Mouse (Mus musculus) left cerebral cortex, adult 18-20 months (tissue): ENCODE measurements around the gene Thbs1. TPM values are rescaled to one million over a fixed set of nuclear protein-coding genes. Genes with fewer than 3 reads are reported as not detected.

Experiments used
- DNase-seq, 2 experiments: peaks; one replicate each; pipeline ENCODE4 v3.0.0; 2021 to 2022; ENCODE audit warnings: low spot score in 2 of 2, mixed read lengths in 1 of 2
- long read RNA-seq, 2 experiments: library from polyadenylated mRNA; stranded (forward); transcript quantifications; one replicate each; pipeline ENCODE4 v2.0.0; 2021
- total RNA-seq, 2 experiments: library from RNA; stranded (reverse); gene quantifications; 2 replicates each; pipeline ENCODE4 v1.2.3; 2021

Thbs1 gene
- 1 to 10 TPM; 2.4 to 3.1 TPM for total RNA-seq
- long read RNA-seq, experiment 1, partial matches to known transcripts = 0 of 2 reads
- long read RNA-seq, experiment 1, other reads (novel, unspliced or antisense) = 2 of 2 reads
- long read RNA-seq, experiment 2 = 0 reads

DNA sequence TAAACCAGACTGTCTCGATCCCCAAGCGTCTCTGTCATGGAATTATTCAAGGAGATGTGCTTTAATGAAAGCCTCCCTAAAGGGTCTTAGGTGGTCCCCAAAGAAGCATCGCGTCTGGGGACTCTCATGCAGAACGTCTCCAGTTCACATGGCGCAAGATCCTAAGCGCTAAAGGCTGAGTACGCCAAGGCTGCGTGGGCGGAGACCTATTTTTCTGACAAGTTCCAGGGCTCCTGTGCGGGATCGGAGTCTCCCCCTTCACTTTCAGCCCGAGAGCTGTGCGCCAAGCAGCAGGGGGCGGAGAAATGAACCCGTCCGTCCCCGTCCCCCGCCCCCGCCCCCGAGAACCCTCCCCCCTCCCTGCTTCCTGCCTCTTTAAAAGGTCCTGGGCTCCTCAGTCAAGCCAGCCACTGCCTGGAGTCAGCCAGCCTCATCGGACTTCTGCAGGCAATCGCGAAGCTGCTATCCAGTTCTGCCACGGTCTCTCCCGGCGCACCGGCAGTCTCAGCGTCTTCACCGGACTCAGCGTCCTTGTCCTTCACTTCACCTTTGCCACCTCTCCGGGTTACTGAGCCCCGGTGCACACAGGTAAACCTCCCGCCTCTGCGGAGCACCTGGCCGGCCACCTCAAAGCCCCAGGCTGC lies at the start of gene Thbs1:
TSS of gene Thbs1 (plus strand) at position 389 of the 644 bp plus-strand sequence.
- DNase-seq = peak; percentile 53 to 59

DNA sequence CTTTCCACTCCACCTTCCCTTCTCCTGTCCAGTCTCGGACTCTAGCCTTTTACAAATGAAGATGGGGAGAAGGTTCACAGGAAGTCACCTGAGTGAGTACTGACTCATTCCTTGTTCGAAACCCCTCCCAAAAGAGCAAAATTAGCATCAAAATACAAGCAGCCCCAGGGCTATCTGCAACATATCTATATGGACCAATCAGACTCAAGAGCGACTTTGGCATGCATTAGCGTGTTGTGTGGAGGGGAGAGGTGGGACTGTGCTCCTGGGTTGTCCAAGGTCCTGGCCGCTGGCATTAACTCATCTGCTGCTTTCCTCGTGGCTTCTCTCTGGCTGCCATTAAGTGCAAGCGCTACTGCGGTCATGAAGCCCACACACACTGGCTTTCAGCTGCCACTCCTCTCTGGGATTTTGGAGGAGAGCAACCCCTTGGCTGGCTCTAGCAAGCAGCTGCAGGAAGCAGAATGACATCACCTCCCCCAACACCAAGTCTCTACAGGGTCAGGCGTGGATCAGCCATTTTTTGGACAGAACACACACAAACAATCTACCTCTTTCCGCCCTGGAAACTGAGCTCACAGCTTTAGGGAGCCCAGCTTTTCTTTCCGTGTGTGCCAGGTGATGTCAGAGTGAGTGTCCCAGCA lies 47.4 kb upstream of the Thbs1 start:
- no peak for DNase-seq

DNA sequence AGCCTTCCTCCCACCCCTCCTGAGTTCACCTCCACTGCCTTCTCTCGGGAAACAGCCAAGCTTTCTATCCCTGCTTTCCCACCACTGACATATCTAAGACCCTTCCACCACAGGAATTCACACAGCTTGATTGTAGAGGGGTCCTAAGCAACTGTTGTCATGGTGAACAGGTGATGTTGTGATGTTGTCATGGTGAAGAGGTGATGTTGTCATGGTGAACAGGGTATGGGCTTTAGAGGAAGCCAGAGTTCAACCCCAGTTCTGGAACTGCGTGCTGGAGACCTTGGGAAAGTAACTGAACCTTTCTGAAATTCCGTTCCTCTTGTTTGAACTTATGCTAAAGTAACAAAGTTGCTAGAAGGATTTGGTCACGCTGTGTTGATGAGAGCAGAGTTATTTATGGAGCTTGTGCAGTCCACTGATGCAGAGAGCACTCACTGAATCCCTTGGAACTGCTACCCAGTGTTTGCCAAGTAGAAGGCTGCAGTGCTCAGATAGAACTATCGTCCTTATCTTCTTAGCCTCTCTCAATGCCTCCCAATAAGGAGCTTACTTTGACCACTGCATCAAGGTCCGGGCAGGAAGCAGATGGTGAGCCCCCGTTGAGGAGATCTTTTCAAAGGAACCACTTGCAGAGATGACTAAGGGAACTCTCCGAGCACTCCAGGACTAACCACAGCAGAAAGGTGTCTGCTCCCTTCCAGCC lies 45.5 kb upstream of the Thbs1 start:
- DNase-seq = no peak

DNA sequence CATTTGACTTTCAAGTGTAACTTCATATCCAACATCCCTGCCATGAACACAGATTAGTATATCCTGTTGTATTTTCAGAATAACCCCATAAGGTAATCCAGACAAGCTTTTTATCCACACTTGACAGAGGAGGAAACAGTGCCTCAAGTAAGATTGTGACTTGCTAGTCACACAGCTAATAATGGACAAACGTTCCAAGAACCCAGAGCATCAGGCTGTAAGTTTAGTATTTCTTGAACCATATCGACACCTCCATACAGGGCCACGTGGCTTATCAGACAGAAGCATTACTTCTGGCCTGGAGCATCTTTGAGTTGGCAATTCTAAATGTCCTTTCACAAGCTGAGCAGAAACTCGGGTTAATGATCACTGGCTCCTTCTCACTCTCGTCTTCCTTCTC lies 41.7 kb upstream of the Thbs1 start:
- DNase-seq = no peak

DNA sequence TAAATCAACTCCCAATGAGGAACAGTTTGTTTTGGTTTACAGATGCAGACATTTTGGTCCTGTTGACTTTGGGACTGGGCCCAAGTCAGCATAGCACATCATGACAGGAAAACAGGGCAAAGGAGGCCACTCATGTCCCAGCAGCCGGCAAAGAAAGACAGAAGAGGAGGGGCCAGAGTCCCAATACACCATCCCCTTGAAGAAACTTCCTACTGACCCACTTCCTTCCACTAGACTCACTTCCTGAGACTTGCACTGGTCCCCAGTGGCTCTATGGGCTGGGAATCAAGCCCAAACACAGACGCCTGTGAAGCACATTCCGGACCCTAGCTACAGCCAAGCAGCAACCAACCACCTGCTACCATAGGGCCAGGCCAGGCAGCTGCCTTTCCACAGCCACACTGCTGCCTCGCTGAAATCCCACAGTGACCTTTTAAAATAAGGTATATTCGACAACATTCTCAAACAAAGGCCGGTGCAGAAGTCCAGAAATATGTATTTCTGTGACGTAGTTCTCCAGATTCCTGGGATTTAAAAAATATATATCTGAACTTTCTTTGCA lies 38.8 kb upstream of the Thbs1 start:
- DNase-seq = no peak

DNA sequence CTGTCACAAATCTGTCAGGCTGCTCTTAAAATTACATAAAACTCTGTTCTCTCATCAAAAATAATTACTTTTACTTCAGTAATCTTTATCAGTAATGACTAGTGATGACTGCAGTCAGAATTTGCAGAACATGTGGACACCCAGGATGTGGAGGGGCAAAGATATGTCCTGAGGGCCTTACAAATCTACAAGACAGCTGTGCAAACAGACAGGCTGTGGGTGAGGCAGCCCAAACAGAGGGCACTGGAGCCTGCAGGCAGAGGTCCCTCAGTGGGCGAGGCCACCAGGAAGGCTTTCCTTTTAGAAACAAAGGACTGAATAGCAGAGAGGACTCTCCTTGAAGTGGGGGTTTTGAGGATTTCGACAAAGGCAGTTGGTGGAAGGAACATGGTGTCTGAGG lies 37.6 kb upstream of the Thbs1 start:
- no peak for DNase-seq

DNA sequence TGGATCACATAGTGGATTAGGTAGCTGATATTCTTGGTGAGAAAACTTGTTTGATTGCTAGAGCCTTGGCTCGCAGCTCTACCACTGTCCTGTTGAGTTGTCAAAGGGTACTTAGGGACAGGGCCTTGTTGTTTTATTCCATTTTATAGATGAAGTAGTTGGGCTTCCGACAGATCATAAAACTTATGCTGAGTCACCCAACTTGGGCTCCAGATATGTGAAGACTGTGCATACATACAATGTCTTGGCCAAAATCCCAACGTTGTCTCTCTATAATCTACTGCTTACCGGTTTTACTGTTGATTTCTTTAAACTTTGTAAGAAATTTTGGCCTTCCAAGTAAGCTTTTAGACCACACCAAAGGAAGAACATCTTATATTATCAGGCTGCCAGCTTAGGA lies 36.5 kb upstream of the Thbs1 start:
- no peak for DNase-seq

DNA sequence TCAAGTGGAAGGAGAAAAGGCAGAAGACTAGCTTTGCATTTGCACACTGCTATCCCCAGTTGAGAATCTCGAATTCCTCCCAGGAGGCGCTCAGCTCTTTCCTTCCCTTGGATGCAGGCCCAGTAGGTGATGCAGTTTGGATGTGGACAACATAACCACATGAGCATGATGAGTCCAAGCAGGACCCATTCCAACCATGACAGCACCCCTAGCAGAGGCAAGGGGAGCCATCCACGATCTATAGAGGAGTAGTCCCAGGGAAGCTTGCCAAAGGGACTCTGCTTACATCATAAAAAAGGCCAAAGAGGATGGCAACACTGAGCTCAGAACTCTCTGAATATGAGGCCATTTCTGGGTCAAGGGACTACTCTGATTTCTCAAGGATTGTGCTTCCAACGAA lies 32.5 kb upstream of the Thbs1 start:
- DNase-seq = no peak

DNA sequence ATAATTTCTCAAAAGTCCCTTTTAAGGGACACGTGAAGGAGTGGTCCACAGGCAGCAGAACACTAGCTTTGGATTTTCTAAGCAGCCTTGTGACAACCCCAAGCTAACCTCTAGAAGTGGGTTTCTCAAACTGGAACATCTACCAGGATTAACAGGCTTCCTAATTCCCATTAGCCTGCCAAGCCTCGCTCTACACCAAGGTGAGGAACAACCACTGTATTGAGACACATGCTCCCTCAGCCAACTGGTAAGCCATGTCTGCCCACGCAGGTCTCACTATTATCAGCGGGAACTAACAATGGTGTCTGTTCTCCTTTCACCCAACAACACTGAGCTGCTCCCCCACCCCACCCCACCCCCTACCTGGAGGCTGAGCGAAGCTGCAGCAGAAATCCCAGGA lies 30.1 kb upstream of the Thbs1 start:
- DNase-seq = no peak

DNA sequence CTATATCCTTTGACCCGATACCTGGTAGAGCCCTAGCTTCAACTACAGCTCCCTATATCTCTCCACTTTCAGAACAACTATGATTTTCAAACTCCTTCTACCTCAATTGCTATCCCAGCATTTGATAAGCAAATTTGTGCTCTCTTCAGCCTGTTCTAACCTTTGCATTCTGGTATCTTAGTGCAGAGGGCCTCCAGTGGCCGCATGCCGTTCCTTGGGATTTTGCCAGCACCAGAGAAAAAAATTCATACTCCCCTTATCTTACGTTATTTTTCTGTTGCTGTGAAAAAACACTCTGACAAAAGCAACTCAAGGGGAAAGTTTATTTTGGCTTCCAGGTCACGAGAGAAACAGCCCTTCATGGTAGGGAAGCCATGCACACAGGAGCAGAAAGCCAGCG lies 28.0 kb upstream of the Thbs1 start:
- no peak for DNase-seq

DNA sequence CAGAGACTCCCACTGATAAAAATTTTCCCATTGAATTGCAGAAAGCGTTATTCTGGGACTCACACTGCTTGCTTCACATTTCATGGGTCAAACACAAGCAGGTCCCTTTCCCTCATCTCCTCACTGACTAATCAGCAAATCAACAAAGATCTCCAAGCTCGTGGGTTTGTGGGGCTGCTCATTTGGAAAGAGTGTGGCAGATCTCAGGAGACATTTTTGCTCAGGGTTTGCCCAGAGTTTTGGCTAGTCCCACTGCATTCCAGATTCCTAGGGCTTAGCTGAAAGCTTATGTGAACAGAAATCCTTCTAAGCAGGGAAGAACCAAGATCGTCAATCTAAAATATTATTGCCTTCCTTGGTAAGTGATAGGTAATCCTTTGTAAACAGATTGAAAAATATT lies 27.0 kb upstream of the Thbs1 start:
- DNase-seq = no peak

DNA sequence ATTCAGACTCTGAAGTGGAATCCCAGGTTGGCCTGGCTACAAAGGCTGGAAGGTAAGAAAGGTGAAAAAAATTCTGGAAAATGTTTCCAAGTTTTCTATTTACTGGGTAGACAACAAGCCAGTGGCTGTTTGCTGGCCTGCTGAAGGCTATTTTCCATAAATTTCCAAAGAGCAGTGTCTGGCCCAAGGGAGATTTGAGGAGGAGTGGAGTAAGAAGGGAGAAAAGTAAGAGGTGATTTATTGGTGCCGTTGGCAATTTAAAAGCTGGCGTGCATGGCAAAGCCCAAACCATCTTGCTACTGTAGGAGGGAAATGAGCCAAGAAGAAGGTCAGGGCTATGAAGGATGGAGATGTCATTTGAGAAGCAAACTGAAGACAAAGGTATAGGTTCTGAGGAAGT lies 26.0 kb upstream of the Thbs1 start:
- no peak for DNase-seq

DNA sequence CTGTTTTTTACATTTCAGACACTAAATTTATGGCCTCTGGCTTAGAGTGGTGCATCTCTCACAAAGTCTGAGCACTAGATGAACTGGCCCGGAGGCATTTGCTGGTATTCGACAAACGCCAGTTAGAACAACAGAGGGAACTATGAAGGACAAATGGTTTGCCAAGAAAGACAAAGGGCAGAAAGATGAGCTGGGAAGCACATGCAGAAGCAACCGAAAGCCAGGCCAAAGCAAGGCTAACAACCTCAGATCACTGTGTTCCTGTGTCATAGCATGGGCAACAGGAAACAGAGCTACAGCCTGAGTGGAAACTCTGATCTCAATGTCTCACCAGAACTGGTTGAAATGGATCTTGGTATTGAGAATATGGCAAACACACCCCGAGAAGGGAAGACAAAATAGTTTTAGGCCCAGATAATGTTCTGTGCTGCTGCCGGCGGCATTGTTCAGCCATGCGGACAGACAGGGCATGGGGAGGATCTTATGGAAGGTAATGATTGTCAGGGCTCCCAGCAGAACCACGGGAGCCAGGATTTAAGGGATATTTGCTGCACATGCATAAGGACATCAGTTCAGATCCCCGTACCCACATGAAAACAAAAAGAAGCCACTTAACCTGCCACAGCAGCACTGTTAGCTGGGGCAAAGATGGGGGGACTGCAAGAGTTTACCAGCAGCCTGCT lies 24.5 kb upstream of the Thbs1 start:
- DNase-seq = no peak

DNA sequence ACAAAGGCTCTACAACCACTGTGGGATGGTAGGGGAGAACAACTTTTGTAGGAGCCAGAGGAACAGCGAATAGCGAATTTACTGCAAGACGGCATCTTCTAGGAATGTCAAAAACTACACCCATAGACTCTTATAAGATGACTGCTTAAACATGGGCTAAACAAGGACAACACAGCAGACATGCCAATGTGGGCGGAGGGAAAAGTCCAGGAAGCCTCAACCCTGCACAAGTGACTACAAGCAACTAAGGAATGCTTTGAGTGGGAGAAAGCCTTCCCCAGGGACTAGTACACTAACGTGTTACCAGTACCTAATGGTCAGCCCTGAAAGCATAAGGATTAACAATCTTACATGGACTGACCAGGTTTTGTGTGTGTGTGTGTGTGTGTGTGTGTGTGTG lies 20.4 kb upstream of the Thbs1 start:
- DNase-seq = no peak

DNA sequence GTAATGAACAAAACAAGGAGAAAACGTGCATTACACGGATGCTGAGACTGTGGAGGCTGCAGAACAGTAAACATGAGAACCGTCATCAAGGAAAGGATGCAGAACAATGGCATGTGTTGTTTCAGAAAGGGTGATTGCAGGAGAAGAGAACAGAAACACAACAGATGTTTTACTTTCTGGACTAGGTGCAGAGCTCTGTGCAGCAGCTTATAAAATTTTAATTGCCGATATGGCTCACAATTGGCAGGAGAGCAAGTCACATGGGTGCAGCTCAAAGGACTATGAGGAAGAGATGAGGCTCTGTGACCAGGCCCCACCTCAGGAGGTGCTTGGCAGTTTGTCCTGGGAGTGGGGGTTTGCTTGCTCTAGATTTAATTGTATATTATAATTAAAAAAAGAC lies 12.6 kb upstream of the Thbs1 start:
- DNase-seq = no peak

DNA sequence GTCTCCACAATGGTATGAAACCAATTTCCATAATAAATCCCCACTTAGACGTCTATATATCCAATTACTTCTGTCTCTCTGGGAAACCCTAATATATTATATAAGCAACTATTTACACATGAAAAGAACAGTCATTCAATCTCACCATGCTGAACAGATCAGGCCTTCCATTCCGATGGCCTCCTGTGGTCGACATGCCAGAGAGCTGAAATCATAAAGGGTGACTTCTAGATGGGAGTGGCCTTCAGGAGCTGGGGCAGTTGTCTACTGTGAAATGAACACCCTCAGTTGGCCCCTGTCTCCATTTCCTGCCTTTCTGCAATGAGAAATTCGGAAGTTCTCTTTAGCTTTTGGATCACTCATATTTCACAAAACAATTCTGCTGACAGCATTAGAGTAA lies 9.5 kb upstream of the Thbs1 start:
- DNase-seq = no peak

DNA sequence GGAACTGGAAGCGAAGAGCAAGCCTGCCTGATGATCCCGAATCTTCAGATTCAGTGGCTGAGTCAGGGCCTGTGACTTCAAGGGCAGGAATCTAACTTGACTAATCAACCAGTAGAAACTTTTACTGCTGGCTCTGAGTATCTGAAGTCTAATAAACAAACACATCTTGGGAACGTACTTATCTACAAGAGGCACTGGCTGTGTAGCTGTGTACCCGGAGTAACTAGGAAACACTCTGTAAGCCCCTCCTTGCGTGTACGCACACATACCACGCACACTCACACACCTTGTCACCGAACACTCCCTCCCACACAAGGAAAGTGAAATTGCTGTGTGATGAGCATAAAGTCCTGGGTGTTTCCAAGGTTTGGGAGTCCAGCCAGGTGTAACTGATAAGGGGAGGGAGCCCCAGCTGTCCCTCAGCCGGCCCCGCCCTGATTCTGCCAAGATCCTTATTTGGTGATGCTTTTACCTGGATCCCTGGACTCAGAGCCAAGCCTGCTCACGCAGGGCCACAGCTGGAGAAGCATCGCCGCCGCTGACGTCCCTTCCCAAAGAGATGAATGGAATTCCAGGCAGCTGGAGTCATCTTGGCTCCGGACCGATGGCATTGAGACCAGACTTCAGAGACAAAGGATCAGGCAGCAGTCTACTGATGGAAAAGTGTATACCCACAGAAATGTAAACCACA lies 1.3 kb upstream of the Thbs1 start:
- DNase-seq = no peak

DNA sequence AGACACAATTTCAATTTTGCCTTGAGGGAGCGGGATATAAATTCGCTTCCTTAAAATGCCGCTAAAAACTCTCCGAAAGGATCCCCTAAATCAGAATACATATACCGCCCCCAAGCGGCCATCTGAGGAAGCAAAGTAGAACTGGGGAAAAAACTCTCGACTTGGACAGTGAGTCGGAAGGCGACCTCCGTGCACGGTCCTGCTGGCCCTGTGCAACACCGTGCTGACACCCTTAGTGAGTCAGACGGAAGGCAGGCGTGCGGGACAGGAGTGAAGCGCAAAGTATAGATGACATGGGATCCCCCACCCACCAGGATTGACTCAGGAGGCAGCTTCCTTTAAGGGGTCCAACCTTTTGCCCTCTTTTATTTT lies 574 bp upstream of the Thbs1 start:
- peak; percentile 85 to 89 for DNase-seq

DNA sequence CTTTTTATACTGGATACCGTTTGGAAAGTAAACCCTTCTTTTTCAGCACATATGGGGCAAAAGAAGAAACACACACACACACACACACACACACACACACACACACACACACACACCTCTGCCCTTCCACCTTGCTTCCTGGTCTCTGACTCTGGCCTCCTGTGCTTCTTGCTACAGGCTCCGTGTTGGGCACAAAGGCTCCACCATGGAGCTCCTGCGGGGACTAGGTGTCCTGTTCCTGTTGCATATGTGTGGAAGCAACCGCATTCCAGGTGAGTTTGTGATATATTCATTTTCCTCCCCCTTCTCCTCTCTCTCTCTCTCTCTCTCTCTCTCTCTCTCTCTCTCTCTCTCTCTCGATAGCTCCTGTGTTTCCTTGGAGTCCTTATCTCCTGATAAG lies 762 bp downstream of the Thbs1 start:
- no peak for DNase-seq

DNA sequence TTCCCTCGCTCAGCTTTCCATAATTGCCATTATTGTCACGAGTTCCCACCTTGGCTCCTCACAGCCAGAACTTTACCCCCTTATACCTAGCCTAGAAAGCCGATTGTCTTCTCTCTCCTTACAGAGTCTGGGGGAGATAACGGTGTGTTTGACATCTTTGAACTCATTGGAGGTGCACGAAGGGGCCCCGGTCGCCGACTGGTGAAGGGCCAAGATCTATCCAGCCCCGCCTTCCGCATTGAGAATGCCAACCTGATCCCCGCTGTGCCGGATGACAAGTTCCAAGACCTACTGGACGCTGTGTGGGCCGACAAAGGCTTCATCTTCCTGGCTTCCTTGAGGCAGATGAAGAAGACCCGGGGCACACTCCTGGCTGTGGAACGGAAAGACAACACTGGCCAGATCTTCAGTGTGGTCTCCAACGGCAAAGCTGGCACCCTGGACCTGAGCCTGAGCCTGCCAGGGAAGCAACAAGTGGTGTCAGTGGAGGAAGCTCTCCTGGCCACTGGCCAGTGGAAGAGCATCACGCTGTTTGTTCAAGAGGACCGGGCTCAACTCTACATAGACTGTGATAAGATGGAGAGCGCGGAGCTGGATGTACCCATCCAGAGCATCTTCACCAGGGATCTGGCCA lies 1.3 kb downstream of the Thbs1 start:
- no peak for DNase-seq
